Mouse (Mus musculus): ENCODE data around the gene Atp1b3. TPM values are rescaled to one million over a fixed set of nuclear protein-coding genes. Genes with fewer than 3 reads are reported as not detected.
A peak's percentile ranks its signal among the peaks of the same experiment; 100 is the strongest.

Gene Atp1b3
- polyA plus RNA-seq, 1 experiment, result 202 TPM

- DNase-seq, result peak in 1 of 2 experiments; percentile 28
- H3K4me3 ChIP-seq (replicated peaks; ENCODE audit: insufficient read depth, low read depth, low read length), result no peak overlapping the region
- no peaks in the 10 kb centered on the region for H3K27me3 ChIP-seq (ENCODE audit: control insufficient read depth, insufficient read depth, low read length)
- 42% methylated on average over 3 of the region's 3 CpGs for WGBS
- no peak overlapping the region for H3K27ac ChIP-seq (ENCODE audit: insufficient read depth, low read length)
- no peak for TF ChIP-seq POLR2A (IDR thresholded peaks at IDR 0.05; ENCODE audit: borderline replicate concordance, insufficient read depth, low read length)
- TF ChIP-seq CTCF (IDR thresholded peaks at IDR 0.05; ENCODE audit: borderline replicate concordance, insufficient read depth, low read depth, low read length), result no peak
- H3K4me1 ChIP-seq (ENCODE audit: control insufficient read depth, insufficient read depth, low read length), result no peaks in the 10 kb centered on the region
Observed at GRCm38 (mm10) chr9:96308816-96309215, 55.4 kb downstream of the Atp1b3 start.

GRCm38 (mm10) chr9:96299324-96300008, 64.8 kb downstream of the Atp1b3 start:
- H3K4me3 ChIP-seq (replicated peaks; ENCODE audit: insufficient read depth, low read depth, low read length), result no peak overlapping the region
- no peaks in the 10 kb centered on the region for H3K27me3 ChIP-seq (ENCODE audit: control insufficient read depth, insufficient read depth, low read length)
- WGBS, result 68% methylated on average over 3 of the region's 3 CpGs
- no peaks in the 10 kb centered on the region for H3K4me1 ChIP-seq (ENCODE audit: control insufficient read depth, insufficient read depth, low read length)
- TF ChIP-seq CTCF (IDR thresholded peaks at IDR 0.05; ENCODE audit: borderline replicate concordance, insufficient read depth, low read depth, low read length), result no peak
- no peak for TF ChIP-seq POLR2A (IDR thresholded peaks at IDR 0.05; ENCODE audit: borderline replicate concordance, insufficient read depth, low read length)
- H3K27ac ChIP-seq (ENCODE audit: insufficient read depth, low read length), result no peak overlapping the region
- no peak for DNase-seq

- no peak for TF ChIP-seq POLR2A (IDR thresholded peaks at IDR 0.05; ENCODE audit: borderline replicate concordance, insufficient read depth, low read length)
- TF ChIP-seq CTCF (IDR thresholded peaks at IDR 0.05; ENCODE audit: borderline replicate concordance, insufficient read depth, low read depth, low read length), result no peak
- 97% methylated on average over 7 of the region's 7 CpGs for WGBS
Observed at GRCm38 (mm10) chr9:96292144-96292543, 72.1 kb downstream of the Atp1b3 start.

GRCm38 (mm10) chr9:96284916-96285315, 79.3 kb downstream of the Atp1b3 start:
- Histone ChIP-seq H3K27ac (ENCODE audit: insufficient read depth, low read length) (no peak overlapping the region), H3K4me1 (ENCODE audit: control insufficient read depth, insufficient read depth, low read length) (no peaks in the 10 kb centered on the region), H3K4me3 (replicated peaks; ENCODE audit: insufficient read depth, low read depth, low read length) (no peak overlapping the region), H3K27me3 (ENCODE audit: control insufficient read depth, insufficient read depth, low read length) (no peaks in the 10 kb centered on the region)
- TF ChIP-seq POLR2A (IDR thresholded peaks at IDR 0.05; ENCODE audit: borderline replicate concordance, insufficient read depth, low read length), result no peak
- WGBS, result 7% methylated on average over 1 of the region's 1 CpGs
- DNase-seq, result no peak

More at GRCm38 (mm10) chr9:96292144-96292543, 72.1 kb downstream of the Atp1b3 start:
- Histone ChIP-seq H3K4me3 (replicated peaks; ENCODE audit: insufficient read depth, low read depth, low read length) (no peak overlapping the region), H3K27me3 (ENCODE audit: control insufficient read depth, insufficient read depth, low read length) (no peaks in the 10 kb centered on the region), H3K4me1 (ENCODE audit: control insufficient read depth, insufficient read depth, low read length) (no peaks in the 10 kb centered on the region), H3K27ac (ENCODE audit: insufficient read depth, low read length) (no peak overlapping the region)
- DNase-seq, result no peak

Other genes starting within 250 kb of the Atp1b3 start
- gene Gk5, start 245.1 kb downstream of the Atp1b3 start, polyA plus RNA-seq (2012; rRNA removed), result 1.6 and 1.7 TPM in 2 replicates
- 17.8 and 19.3 TPM in 2 replicates for gene Tfdp2, start 168.2 kb downstream of the Atp1b3 start, polyA plus RNA-seq (2012; rRNA removed)
- 326 and 346 TPM in 2 replicates for gene Rnf7, start 114.2 kb upstream of the Atp1b3 start, polyA plus RNA-seq (2012; rRNA removed)
- gene Gm28729, start 160.8 kb upstream of the Atp1b3 start, polyA plus RNA-seq (2012; rRNA removed), result 0.21 and 0.35 TPM in 2 replicates

Data from cerebellum, adult 2 months (tissue).